In the genomic region with DNA sequence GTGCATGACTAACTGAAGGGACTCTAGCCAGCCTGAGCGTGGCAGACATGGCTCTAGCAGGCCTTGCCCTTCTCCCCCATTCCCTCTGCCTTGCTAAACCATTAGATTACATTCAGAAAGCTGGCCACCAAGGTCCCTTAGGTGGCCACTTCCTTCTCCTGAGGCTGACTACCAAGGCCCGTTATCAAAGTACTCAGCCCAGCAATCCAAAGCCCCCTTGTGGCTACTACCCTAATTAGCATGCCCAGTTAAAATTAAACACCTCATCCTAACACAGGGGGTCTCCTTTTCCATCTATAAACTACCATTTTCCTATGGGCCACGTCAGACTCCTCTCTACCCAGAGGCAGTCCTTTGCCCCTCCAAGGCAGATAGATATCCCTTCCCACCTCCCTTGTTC, we compare ENCODE assay signal across 31 mouse cellular contexts. TPM values are rescaled to one million over a fixed set of nuclear protein-coding genes. Genes with fewer than 3 reads are reported as not detected.
A peak's percentile ranks its signal among the peaks of the same experiment; 100 is the strongest.
DNase-seq lines count a peak whose midpoint lies in the region; ATAC-seq and TF ChIP-seq lines count a peak whose summit lies in the region.
"Had no signal": no experiment of that assay in that cellular context is flagged by ENCODE, and none has a peak within 500 bp of the region (broad histone marks: within the 10 kb centered on the region; RNA-seq: fewer than 3 reads in every experiment).

No protein-coding gene starts in this region.

- H3K27ac ChIP-seq in intestine, postnatal 0 days (ENCODE audit: low read depth, low read length): no peak overlapping the region
- no peak overlapping the region for H3K27ac ChIP-seq in intestine, embryonic 16.5 days (ENCODE audit: low read length)
- H3K27ac ChIP-seq: embryonic facial prominence, embryonic 10.5 days; embryonic facial prominence, embryonic 15.5 days; hindbrain, embryonic 15.5 days; left cerebral cortex, adult 2 months; limb, embryonic 13.5 days; liver, embryonic 13.5 days had no signal

- H3K4me1 ChIP-seq in intestine, postnatal 0 days (replicated peaks; ENCODE audit: control insufficient read depth, insufficient read depth, low read length): peaks cover 8% of the 10 kb centered on the region; the same call in 1 of the 2 replicates
- H3K4me1 ChIP-seq in intestine, embryonic 16.5 days (ENCODE audit: control insufficient read depth, insufficient read depth, low read length): peaks cover 20% of the 10 kb centered on the region
- H3K4me1 ChIP-seq: heart, embryonic 12.5 days had no signal

- DNase-seq in 416B (ENCODE audit: low read depth): peak; percentile 39
- peak; percentile 12 for DNase-seq in MEL-GATA-1-ER (ENCODE audit: extremely low read depth, low read depth)
- DNase-seq in heart, postnatal 14 days: no peak
- no peak for DNase-seq in adrenal gland, adult 8-10 months
- DNase-seq in left cerebral cortex, adult 11 months (ENCODE audit: low spot score): no peak
- DNase-seq: adrenal gland, postnatal 14 days; cerebellum, adult 2 months; cerebellum, postnatal 14 days; gastrocnemius, postnatal 14 days; heart, adult 11 months; kidney, adult 9 months; kidney, postnatal 10 days; liver, embryonic 13.5 days; lung, embryonic 14.5 days; lung, postnatal 36 days; right cerebral cortex, postnatal 25 days; spleen, adult 18-20 months; thymus, postnatal 14 days had no signal

- no peaks in the 10 kb centered on the region for H3K9me3 ChIP-seq in intestine, postnatal 0 days (ENCODE audit: control insufficient read depth)
- no peaks in the 10 kb centered on the region for H3K9me3 ChIP-seq in intestine, embryonic 16.5 days (ENCODE audit: control insufficient read depth, low read length)
- H3K9me3 ChIP-seq: embryonic facial prominence, embryonic 10.5 days; embryonic facial prominence, embryonic 15.5 days; heart, embryonic 12.5 days; hindbrain, embryonic 15.5 days; limb, embryonic 13.5 days; liver, embryonic 13.5 days had no signal

- H3K4me3 ChIP-seq in intestine, postnatal 0 days (ENCODE audit: low read depth, low read length): no peak overlapping the region
- H3K4me3 ChIP-seq in intestine, embryonic 16.5 days (ENCODE audit: low read length): no peak overlapping the region
- H3K4me3 ChIP-seq: embryonic facial prominence, embryonic 10.5 days; embryonic facial prominence, embryonic 15.5 days; heart, embryonic 12.5 days; hindbrain, embryonic 15.5 days; left cerebral cortex, adult 2 months; limb, embryonic 13.5 days; liver, embryonic 13.5 days had no signal

- no peaks in the 10 kb centered on the region for H3K27me3 ChIP-seq in intestine, postnatal 0 days (replicated peaks; ENCODE audit: control insufficient read depth, insufficient read depth, low read length)
- no peaks in the 10 kb centered on the region for H3K27me3 ChIP-seq in intestine, embryonic 16.5 days (replicated peaks; ENCODE audit: control insufficient read depth, insufficient read depth, low read length)
- H3K27me3 ChIP-seq: embryonic facial prominence, embryonic 15.5 days; hindbrain, embryonic 15.5 days; limb, embryonic 13.5 days; liver, embryonic 13.5 days had no signal

- intact Hi-C loops in heart, postnatal 14 days (cut with DNase I): no loop called here

- 0 out of 2 replicates have a peak, but pooled peaks cover 3% of the 10 kb centered on the region for H3K36me3 ChIP-seq in intestine, postnatal 0 days (ENCODE audit: control insufficient read depth, insufficient read depth)
- peaks cover 4% of the 10 kb centered on the region for H3K36me3 ChIP-seq in intestine, embryonic 16.5 days (ENCODE audit: control insufficient read depth, insufficient read depth, low read length)
- H3K36me3 ChIP-seq: embryonic facial prominence, embryonic 10.5 days; embryonic facial prominence, embryonic 15.5 days; heart, embryonic 12.5 days; hindbrain, embryonic 15.5 days; limb, embryonic 13.5 days; liver, embryonic 13.5 days had no signal

- TF ChIP-seq CTCF in intestine, postnatal 0 days (IDR thresholded peaks at IDR 0.05; ENCODE audit: low read depth): peak; percentile 44

- no peak overlapping the region for H3K4me2 ChIP-seq in intestine, postnatal 0 days (replicated peaks; ENCODE audit: low read depth)
- H3K4me2 ChIP-seq in intestine, embryonic 16.5 days (ENCODE audit: low read depth, low read length): no peak overlapping the region
- H3K4me2 ChIP-seq: embryonic facial prominence, embryonic 15.5 days; heart, embryonic 12.5 days; hindbrain, embryonic 15.5 days; limb, embryonic 13.5 days; liver, embryonic 13.5 days; lung, embryonic 14.5 days; midbrain, embryonic 11.5 days had no signal

- ATAC-seq in intestine, postnatal 0 days: no peak
- ATAC-seq in intestine, embryonic 16.5 days: no peak
- ATAC-seq in megakaryocyte, adult 5-6 weeks (ENCODE audit: poor library complexity, severe bottlenecking): 0 out of 2 replicates have a peak, but pooled peaks have one; percentile 33
- ATAC-seq: CD4-positive, CD25-positive, alpha-beta regulatory T cell, adult 4 months; forebrain, embryonic 14.5 days; midbrain, embryonic 16.5 days had no signal

- no peak overlapping the region for H3K9ac ChIP-seq in intestine, postnatal 0 days (ENCODE audit: low read depth, low read length)
- no peak overlapping the region for H3K9ac ChIP-seq in intestine, embryonic 16.5 days (ENCODE audit: low read depth, low read length)
- H3K9ac ChIP-seq: embryonic facial prominence, embryonic 15.5 days; heart, embryonic 12.5 days; hindbrain, embryonic 15.5 days; limb, embryonic 13.5 days; liver, embryonic 13.5 days; lung, embryonic 14.5 days had no signal

- 77% methylated on average over 3 of the region's 3 CpGs for WGBS in intestine, postnatal 0 days
- 90% methylated on average over 3 of the region's 3 CpGs for WGBS in intestine, embryonic 16.5 days

RNA-seq across cellular contexts. Expression of gene Sipa1l3, which starts 31.7 kb away (rescaled TPM):
- polyA plus RNA-seq in intestine, postnatal 0 days (2015; fragmentation: Nextera tagmentation; extraction: Ambion mirVana): 22.0 and 25.6 TPM in 2 replicates
- 22.9 and 24.1 TPM in 2 replicates for polyA plus RNA-seq in intestine, embryonic 16.5 days (2015; fragmentation: Nextera tagmentation; extraction: Ambion mirVana)
- total RNA-seq in megakaryocyte, adult 5-6 weeks (2015): 23.3 and 30.2 TPM in 2 replicates
- 6.8 and 11.8 TPM in 2 replicates for total RNA-seq in megakaryocyte, adult 5-6 weeks (2017)
- total RNA-seq in heart, postnatal 14 days (2021): 10 to 100 TPM; 15.7 to 15.9 TPM
- total RNA-seq in adrenal gland, adult 8-10 months (2022): 10 to 100 TPM; 33.2 to 42.3 (median 40.6) TPM

Comparison
In these comparisons a context has a peak if more than half of its experiments do, and no peak if none do; other contexts are left out.
1. DNase-seq: peak in 416B (single experiment) and MEL-GATA-1-ER (single experiment); none in heart, postnatal 14 days (0 of 2), adrenal gland, adult 8-10 months (single experiment) and left cerebral cortex, adult 11 months (single experiment).